Mouse (Mus musculus): ENCODE measurements around the gene Tmprss11a. TPM values are rescaled to one million over a fixed set of nuclear protein-coding genes. Genes with fewer than 3 reads are reported as not detected.

Tmprss11a gene
- polyA plus RNA-seq, 1 experiment from 2014 or later, result not detected

GRCm38 (mm10) chr5:86419494-86419893, 49.3 kb downstream of the Tmprss11a start:
- no peak overlapping the region for H3K4me3 ChIP-seq (replicated peaks)
- no peaks in the 10 kb centered on the region for H3K9me3 ChIP-seq (replicated peaks)
- 23% methylated on average over 4 of the region's 4 CpGs for WGBS
- H3K27me3 ChIP-seq (replicated peaks), result no peaks in the 10 kb centered on the region
- no peak overlapping the region for H3K9ac ChIP-seq (replicated peaks)
- no peaks in the 10 kb centered on the region for H3K36me3 ChIP-seq
- H3K27ac ChIP-seq (replicated peaks), result no peak overlapping the region
- H3K4me2 ChIP-seq, result no peak overlapping the region
- H3K4me1 ChIP-seq, result no peaks in the 10 kb centered on the region
- no peak for ATAC-seq (ENCODE audit: low FRiP score)

- WGBS, result 76% methylated on average over 7 of the region's 7 CpGs
- Histone ChIP-seq H3K9ac (replicated peaks) (no peak overlapping the region), H3K27ac (replicated peaks) (no peak overlapping the region), H3K4me2 (no peak overlapping the region), H3K4me3 (replicated peaks) (no peak overlapping the region), H3K36me3 (no peaks in the 10 kb centered on the region), H3K4me1 (no peaks in the 10 kb centered on the region), H3K27me3 (replicated peaks) (no peaks in the 10 kb centered on the region), H3K9me3 (replicated peaks) (no peaks in the 10 kb centered on the region)
- ATAC-seq (ENCODE audit: low FRiP score), result no peak
These were observed 54.5 kb downstream of the Tmprss11a start for GRCm38 (mm10) chr5:86414280-86414679.

GRCm38 (mm10) chr5:86410815-86411214, 58.0 kb downstream of the Tmprss11a start:
- no peak overlapping the region for H3K4me2 ChIP-seq
- H3K4me3 ChIP-seq (replicated peaks), result no peak overlapping the region
- no peaks in the 10 kb centered on the region for H3K4me1 ChIP-seq
- WGBS, result 25% methylated on average over 3 of the region's 3 CpGs
- no peaks in the 10 kb centered on the region for H3K36me3 ChIP-seq
- no peaks in the 10 kb centered on the region for H3K27me3 ChIP-seq (replicated peaks)
- H3K9ac ChIP-seq (replicated peaks), result no peak overlapping the region
- ATAC-seq (ENCODE audit: low FRiP score), result no peak
- no peak overlapping the region for H3K27ac ChIP-seq (replicated peaks)
- no peaks in the 10 kb centered on the region for H3K9me3 ChIP-seq (replicated peaks)

- Histone ChIP-seq H3K9ac (replicated peaks) (no peak overlapping the region), H3K4me3 (replicated peaks) (no peak overlapping the region), H3K4me2 (no peak overlapping the region), H3K36me3 (no peaks in the 10 kb centered on the region), H3K4me1 (no peaks in the 10 kb centered on the region), H3K9me3 (replicated peaks) (no peaks in the 10 kb centered on the region), H3K27ac (replicated peaks) (no peak overlapping the region), H3K27me3 (replicated peaks) (no peaks in the 10 kb centered on the region)
- ATAC-seq (ENCODE audit: low FRiP score), result no peak
- WGBS, result 92% methylated on average over 2 of the region's 2 CpGs
These were observed 60.8 kb downstream of the Tmprss11a start for GRCm38 (mm10) chr5:86407941-86408340.

GRCm38 (mm10) chr5:86407191-86407590, 61.6 kb downstream of the Tmprss11a start:
- Histone ChIP-seq H3K27ac (replicated peaks) (no peak overlapping the region), H3K4me3 (replicated peaks) (no peak overlapping the region), H3K9me3 (replicated peaks) (no peaks in the 10 kb centered on the region), H3K9ac (replicated peaks) (no peak overlapping the region), H3K36me3 (no peaks in the 10 kb centered on the region), H3K27me3 (replicated peaks) (no peaks in the 10 kb centered on the region), H3K4me1 (no peaks in the 10 kb centered on the region), H3K4me2 (no peak overlapping the region)
- whole genome bisulfite sequencing, result 94% methylated on average over 3 of the region's 3 CpGs
- ATAC-seq (ENCODE audit: low FRiP score), result no peak

GRCm38 (mm10) chr5:86373320-86373719, 95.5 kb downstream of the Tmprss11a start, which contains the start of gene Tmprss11d:
Gene Tmprss11d, minus strand, starts transcription at chr5:86373420.
- H3K27me3 ChIP-seq (replicated peaks), result no peaks in the 10 kb centered on the region
- H3K36me3 ChIP-seq, result no peaks in the 10 kb centered on the region
- no peak within 1 kb of the TSS for H3K27ac ChIP-seq (replicated peaks)
- no peak within 1 kb of the TSS for H3K4me3 ChIP-seq (replicated peaks)
- no peaks in the 10 kb centered on the region for H3K9me3 ChIP-seq (replicated peaks)
- H3K4me2 ChIP-seq, result no peak within 1 kb of the TSS
- no peak within 1 kb of the TSS for H3K9ac ChIP-seq (replicated peaks)
- no peak for ATAC-seq (ENCODE audit: low FRiP score)
- no peaks in the 10 kb centered on the region for H3K4me1 ChIP-seq
- 68% methylated on average over 3 of the region's 3 CpGs for WGBS

Other genes with a start within 250 kb of the Tmprss11a start
- gene Tmprss11c, start 179.7 kb downstream of the Tmprss11a start, polyA plus RNA-seq (2015; fragmentation: Nextera tagmentation; extraction: Ambion mirVana), result not detected in 2 replicates
- gene Tmprss11d, start 95.6 kb downstream of the Tmprss11a start, polyA plus RNA-seq (2015; fragmentation: Nextera tagmentation; extraction: Ambion mirVana), result 0.10 and 0.13 TPM in 2 replicates
- gene Tmprss11g, start 49.6 kb upstream of the Tmprss11a start, polyA plus RNA-seq (2015; fragmentation: Nextera tagmentation; extraction: Ambion mirVana), result not detected in 2 replicates
- not detected in 2 replicates for gene Tmprss11f, start 163.4 kb upstream of the Tmprss11a start, polyA plus RNA-seq (2015; fragmentation: Nextera tagmentation; extraction: Ambion mirVana)
- gene Tmprss11b, start 207.4 kb upstream of the Tmprss11a start, polyA plus RNA-seq (2015; fragmentation: Nextera tagmentation; extraction: Ambion mirVana), result not detected in 2 replicates

Measured in neural tube, embryonic 15.5 days (tissue).